Comparison of ENCODE assay signal across 8 mouse cellular contexts in genomic region chr17:65950622-65951404, GRCm38 (mm10). TPM values are rescaled to one million over a fixed set of nuclear protein-coding genes. Genes with fewer than 3 reads are reported as not detected.
DNase-seq lines count a peak whose midpoint lies in the region; ATAC-seq lines count a peak whose summit lies in the region.

Twsg1 (minus strand) TSS chr17:65951226.

- peak within 1 kb of the TSS; percentile 82 for H3K9ac ChIP-seq in heart, embryonic 14.5 days (ENCODE audit: low read length)
- peak within 1 kb of the TSS; percentile 94 for H3K9ac ChIP-seq in liver, embryonic 13.5 days
- peak within 1 kb of the TSS; percentile 95 for H3K9ac ChIP-seq in stomach, embryonic 16.5 days (ENCODE audit: low read length)

- H3K4me2 ChIP-seq in heart, embryonic 14.5 days (ENCODE audit: low read length) = peak within 1 kb of the TSS; percentile 78
- peak within 1 kb of the TSS; percentile 93 for H3K4me2 ChIP-seq in liver, embryonic 13.5 days
- peak within 1 kb of the TSS; percentile 81 for H3K4me2 ChIP-seq in stomach, embryonic 16.5 days (ENCODE audit: low read depth, low read length)

- WGBS in heart, embryonic 14.5 days = under 1% methylated on average over 83 of the region's 87 CpGs
- WGBS in liver, embryonic 13.5 days (ENCODE audit: insufficient replicate concordance) = under 1% methylated on average over 87 of the region's 87 CpGs
- WGBS in stomach, embryonic 16.5 days = under 1% methylated on average over 87 of the region's 87 CpGs

- H3K4me3 ChIP-seq in brown adipose tissue, adult 24 weeks (ENCODE audit: insufficient read depth, low read depth, low read length) = peak within 1 kb of the TSS; percentile 89
- H3K4me3 ChIP-seq in heart, embryonic 14.5 days (ENCODE audit: control insufficient read depth in 1 of 2, insufficient read depth in 1 of 2, low read depth in 1 of 2, low read length in 2 of 2) = peak within 1 kb of the TSS; percentile 69 to 89
- peak within 1 kb of the TSS; percentile 89 for H3K4me3 ChIP-seq in liver, embryonic 13.5 days (replicated peaks)
- H3K4me3 ChIP-seq in stomach, embryonic 16.5 days (replicated peaks; ENCODE audit: low read length) = peak within 1 kb of the TSS; percentile 79

- DNase-seq in CD4-positive, CD25-positive, alpha-beta regulatory T cell, adult 2 months (ENCODE audit: low read depth, low spot score) = peak; percentile 98
- DNase-seq in fibroblast of lung, adult 2 months (ENCODE audit: low read depth) = peak; percentile 69
- peak; percentile 98 for DNase-seq in kidney, postnatal 14 days
- peak; percentile 94 for DNase-seq in liver, embryonic 13.5 days
- peak; percentile 90 for DNase-seq in neural tube, embryonic 10.5 days (ENCODE audit: extremely low spot score, low spot score)

- ATAC-seq in heart, embryonic 14.5 days (ENCODE audit: insufficient number of reproducible peaks, insufficient read depth, low FRiP score, low read depth) = peak; percentile 96
- peak; percentile 97 for ATAC-seq in liver, embryonic 13.5 days (ENCODE audit: low read depth)
- ATAC-seq in stomach, embryonic 16.5 days (ENCODE audit: insufficient read depth, low FRiP score) = peak; percentile 98

- no peak within 1 kb of the TSS; the same call in 1 of the 2 replicates for H3K27ac ChIP-seq in brown adipose tissue, adult 24 weeks (replicated peaks; ENCODE audit: low read depth, low read length)
- peak within 1 kb of the TSS; percentile 77 to 78 for H3K27ac ChIP-seq in heart, embryonic 14.5 days (replicated peaks in 1 of 2; ENCODE audit: control insufficient read depth in 1 of 2, insufficient read depth in 1 of 2, low read depth in 2 of 2, low read length in 2 of 2)
- peak within 1 kb of the TSS; percentile 87 for H3K27ac ChIP-seq in liver, embryonic 13.5 days
- peak within 1 kb of the TSS; percentile 81 for H3K27ac ChIP-seq in stomach, embryonic 16.5 days (ENCODE audit: low read length)

- H3K9me3 ChIP-seq in heart, embryonic 14.5 days (ENCODE audit: control insufficient read depth, low read length) = no peaks in the 10 kb centered on the region
- H3K9me3 ChIP-seq in liver, embryonic 13.5 days (replicated peaks) = no peaks in the 10 kb centered on the region
- H3K9me3 ChIP-seq in stomach, embryonic 16.5 days (replicated peaks; ENCODE audit: control insufficient read depth, low read length) = no peaks in the 10 kb centered on the region

- H3K4me1 ChIP-seq in brown adipose tissue, adult 24 weeks (ENCODE audit: control insufficient read depth, insufficient read depth, insufficient read length, low read length) = no peaks in the 10 kb centered on the region
- H3K4me1 ChIP-seq in heart, embryonic 14.5 days (ENCODE audit: control insufficient read depth in 2 of 2, insufficient read depth in 2 of 2, low read length in 2 of 2) = peaks cover 5 to 22% of the 10 kb centered on the region in 2 experiments
- H3K4me1 ChIP-seq in liver, embryonic 13.5 days (replicated peaks) = peaks cover 36% of the 10 kb centered on the region
- H3K4me1 ChIP-seq in stomach, embryonic 16.5 days (ENCODE audit: control insufficient read depth, insufficient read depth, low read length) = peaks cover 16% of the 10 kb centered on the region

- H3K36me3 ChIP-seq in heart, embryonic 14.5 days (ENCODE audit: control insufficient read depth, insufficient read depth, low read length) = peaks cover 24% of the 10 kb centered on the region
- peaks cover 22% of the 10 kb centered on the region for H3K36me3 ChIP-seq in liver, embryonic 13.5 days
- H3K36me3 ChIP-seq in stomach, embryonic 16.5 days (ENCODE audit: control insufficient read depth, insufficient read depth, low read length) = peaks cover 15% of the 10 kb centered on the region

- no peaks in the 10 kb centered on the region for H3K27me3 ChIP-seq in heart, embryonic 14.5 days (ENCODE audit: control insufficient read depth, insufficient read depth, low read length)
- no peaks in the 10 kb centered on the region for H3K27me3 ChIP-seq in liver, embryonic 13.5 days
- H3K27me3 ChIP-seq in stomach, embryonic 16.5 days (ENCODE audit: control insufficient read depth, insufficient read depth, low read length) = no peaks in the 10 kb centered on the region

RNA-seq across cellular contexts. Expression of gene Twsg1, which starts in this region (rescaled TPM):
- polyA plus RNA-seq in brown adipose tissue, adult 24 weeks (2012; ENCODE audit: insufficient read depth, insufficient read length, missing spikeins) = 21.0 and 29.1 TPM in 2 replicates
- 119 and 121 TPM in 2 replicates for polyA plus RNA-seq in heart, embryonic 14.5 days (2014; fragmentation: Nextera tagmentation; extraction: Ambion mirVana)
- 16.2 and 20.3 TPM in 2 replicates for polyA plus RNA-seq in liver, embryonic 13.5 days (2015; fragmentation: Nextera tagmentation; extraction: Ambion mirVana)
- polyA plus RNA-seq in stomach, embryonic 16.5 days (2015; fragmentation: Nextera tagmentation; extraction: Ambion mirVana) = 125 and 128 TPM in 2 replicates
